ENCODE assay signal across 18 mouse cellular contexts in genomic region chr6:119318732-119319131, GRCm38 (mm10). TPM values are rescaled to one million over a fixed set of nuclear protein-coding genes. Genes with fewer than 3 reads are reported as not detected.
DNase-seq lines count a peak whose midpoint lies in the region; ATAC-seq and TF ChIP-seq lines count a peak whose summit lies in the region.
"Had no signal": no experiment of that assay in that cellular context is flagged by ENCODE, and none has a peak within 500 bp of the region (broad histone marks: within the 10 kb centered on the region; RNA-seq: fewer than 3 reads in every experiment).

No protein-coding gene starts in this region.

- H3K9ac ChIP-seq in forebrain, embryonic 11.5 days (ENCODE audit: low read length), result no peak overlapping the region
- no peak overlapping the region for H3K9ac ChIP-seq in hindbrain, embryonic 14.5 days
- H3K9ac ChIP-seq in neural tube, embryonic 13.5 days, result no peak overlapping the region
- no peak overlapping the region for H3K9ac ChIP-seq in heart, adult 2 months (ENCODE audit: low read depth, low read length)
- H3K9ac ChIP-seq: embryonic facial prominence, embryonic 13.5 days; kidney, embryonic 15.5 days; limb, embryonic 15.5 days had no signal

- 33% methylated on average over 9 of the region's 9 CpGs for WGBS in forebrain, embryonic 11.5 days
- 47% methylated on average over 9 of the region's 9 CpGs for WGBS in hindbrain, embryonic 14.5 days
- WGBS in neural tube, embryonic 13.5 days, result 46% methylated on average over 9 of the region's 9 CpGs
- WGBS in heart, adult 2 months, result 82% methylated on average over 9 of the region's 9 CpGs

- TF ChIP-seq CTCF in heart, adult 2 months (IDR thresholded peaks at IDR 0.05), result no peak

- intact Hi-C loops in heart, adult 2 months (cut with DNase I), result no loop called here

- DNase-seq in layer of hippocampus, adult 9-11 months, result peak; percentile 68
- DNase-seq in layer of hippocampus, adult 9-10 months (ENCODE audit: low spot score), result no peak
- DNase-seq in forebrain, embryonic 11.5 days (ENCODE audit: low spot score), result peak; percentile 68
- no peak for DNase-seq in hindbrain, embryonic 14.5 days (ENCODE audit: low spot score)
- DNase-seq in cerebellum, postnatal 14 days, result no peak
- no peak for DNase-seq in kidney, postnatal 4 days
- DNase-seq in heart, adult 2 months, result no peak
- DNase-seq: adrenal gland, postnatal 36 days; heart, adult 18-20 months; lung, adult 18-20 months; thymus, adult 18-20 months had no signal

- ATAC-seq in forebrain, embryonic 11.5 days (replicated peaks; ENCODE audit: low FRiP score), result peak; percentile 92
- peak; percentile 47; the same call in 1 of the 2 replicates for ATAC-seq in hindbrain, embryonic 14.5 days (ENCODE audit: low FRiP score)
- peak; percentile 27; the same call in 1 of the 2 replicates for ATAC-seq in neural tube, embryonic 13.5 days (ENCODE audit: low read depth)
- ATAC-seq: activated CD4-positive, CD25-positive, alpha-beta regulatory T cell, adult 4 months had no signal

- no peaks in the 10 kb centered on the region for H3K27me3 ChIP-seq in forebrain, embryonic 11.5 days (ENCODE audit: control insufficient read depth, insufficient read depth, low read length)
- H3K27me3 ChIP-seq in hindbrain, embryonic 14.5 days (ENCODE audit: control insufficient read depth, insufficient read depth, low read length), result no peaks in the 10 kb centered on the region
- H3K27me3 ChIP-seq in neural tube, embryonic 13.5 days, result no peaks in the 10 kb centered on the region; the same call in 1 of the 2 replicates
- no peaks in the 10 kb centered on the region for H3K27me3 ChIP-seq in heart, adult 2 months (ENCODE audit: control insufficient read depth, insufficient read depth, low read length)

- H3K27ac ChIP-seq in forebrain, embryonic 11.5 days (ENCODE audit: low read depth, low read length), result peak overlapping the region; percentile 13; the same call in 1 of the 2 replicates
- H3K27ac ChIP-seq in hindbrain, embryonic 14.5 days, result 0 out of 2 replicates have a peak overlapping the region, but pooled peaks have one; percentile 14
- no peak overlapping the region for H3K27ac ChIP-seq in neural tube, embryonic 13.5 days (replicated peaks)
- no peak overlapping the region for H3K27ac ChIP-seq in heart, adult 2 months
- H3K27ac ChIP-seq: embryonic facial prominence, embryonic 13.5 days; kidney, embryonic 15.5 days; limb, embryonic 15.5 days; macrophage had no signal

- TF ChIP-seq EP300 in heart, adult 2 months (IDR thresholded peaks at IDR 0.05; ENCODE audit: insufficient read depth, low read depth, low read length), result no peak

- H3K4me2 ChIP-seq in forebrain, embryonic 11.5 days (ENCODE audit: low read depth, low read length, severe bottlenecking), result no peak overlapping the region
- no peak overlapping the region for H3K4me2 ChIP-seq in hindbrain, embryonic 14.5 days (replicated peaks)
- no peak overlapping the region for H3K4me2 ChIP-seq in neural tube, embryonic 13.5 days
- H3K4me2 ChIP-seq: embryonic facial prominence, embryonic 13.5 days; kidney, embryonic 15.5 days; limb, embryonic 15.5 days had no signal

- peaks cover 2% of the 10 kb centered on the region for H3K4me1 ChIP-seq in forebrain, embryonic 11.5 days (replicated peaks; ENCODE audit: control insufficient read depth, insufficient read depth, low read length)
- H3K4me1 ChIP-seq in hindbrain, embryonic 14.5 days (replicated peaks; ENCODE audit: control insufficient read depth, insufficient read depth, low read length), result peaks cover 12% of the 10 kb centered on the region; the same call in 1 of the 2 replicates
- H3K4me1 ChIP-seq in neural tube, embryonic 13.5 days (replicated peaks), result peaks cover 18% of the 10 kb centered on the region
- no peaks in the 10 kb centered on the region for H3K4me1 ChIP-seq in heart, adult 2 months (ENCODE audit: control insufficient read depth, insufficient read depth, low read length)
- H3K4me1 ChIP-seq: limb, embryonic 15.5 days had no signal

- no peak for TF ChIP-seq POLR2A in heart, adult 2 months (IDR thresholded peaks at IDR 0.05; ENCODE audit: insufficient read depth, low read depth, low read length)

- no peaks in the 10 kb centered on the region for H3K36me3 ChIP-seq in forebrain, embryonic 11.5 days (ENCODE audit: control insufficient read depth, insufficient read depth, low read length)
- 0 out of 2 replicates have a peak, but pooled peaks cover 9% of the 10 kb centered on the region for H3K36me3 ChIP-seq in hindbrain, embryonic 14.5 days (replicated peaks; ENCODE audit: control insufficient read depth, insufficient read depth)
- H3K36me3 ChIP-seq in neural tube, embryonic 13.5 days, result no peaks in the 10 kb centered on the region
- H3K36me3 ChIP-seq in heart, adult 2 months (ENCODE audit: control insufficient read depth, insufficient read depth, low read length), result no peaks in the 10 kb centered on the region
- H3K36me3 ChIP-seq: embryonic facial prominence, embryonic 13.5 days; kidney, embryonic 15.5 days; limb, embryonic 15.5 days had no signal

- no peak overlapping the region for H3K4me3 ChIP-seq in forebrain, embryonic 11.5 days (ENCODE audit: low read depth, low read length)
- no peak overlapping the region for H3K4me3 ChIP-seq in hindbrain, embryonic 14.5 days (replicated peaks; ENCODE audit: low read length)
- no peak overlapping the region for H3K4me3 ChIP-seq in neural tube, embryonic 13.5 days
- no peak overlapping the region for H3K4me3 ChIP-seq in heart, adult 2 months
- H3K4me3 ChIP-seq: embryonic facial prominence, embryonic 13.5 days; kidney, embryonic 15.5 days; limb, embryonic 15.5 days had no signal

- no peaks in the 10 kb centered on the region for H3K79me2 ChIP-seq in heart, adult 2 months (replicated peaks; ENCODE audit: control insufficient read depth, insufficient read depth, low read length)

- H3K9me3 ChIP-seq in forebrain, embryonic 11.5 days (ENCODE audit: control insufficient read depth, low read length), result no peaks in the 10 kb centered on the region
- no peaks in the 10 kb centered on the region for H3K9me3 ChIP-seq in hindbrain, embryonic 14.5 days (ENCODE audit: control insufficient read depth, low read length)
- H3K9me3 ChIP-seq in neural tube, embryonic 13.5 days, result no peaks in the 10 kb centered on the region
- H3K9me3 ChIP-seq: embryonic facial prominence, embryonic 13.5 days; kidney, embryonic 15.5 days; limb, embryonic 15.5 days had no signal

RNA-seq across cellular contexts. Expression of gene Lrtm2, which starts 11.8 kb away (rescaled TPM):
- polyA plus RNA-seq in forebrain, embryonic 11.5 days (2014; fragmentation: Nextera tagmentation; extraction: Ambion mirVana), result 0.16 and 0.67 TPM in 2 replicates
- polyA plus RNA-seq in hindbrain, embryonic 14.5 days (2014; fragmentation: Nextera tagmentation; extraction: Ambion mirVana), result 7.8 and 13.2 TPM in 2 replicates
- polyA plus RNA-seq in neural tube, embryonic 13.5 days (2015; fragmentation: Nextera tagmentation; extraction: Ambion mirVana), result 3.4 and 3.8 TPM in 2 replicates
- under 1 TPM; 0.61 to 0.73 TPM for total RNA-seq in heart, adult 2 months (2021)
- 0.47 and 0.57 TPM in 2 replicates for polyA plus RNA-seq in heart, adult 2 months (2012; rRNA removed)
- total RNA-seq: CH12.LX had no signal
- polyA plus RNA-seq: activated CD4-positive, CD25-positive, alpha-beta regulatory T cell, adult 4 months; embryonic facial prominence, embryonic 13.5 days; macrophage had no signal

Comparison
In these comparisons a context has a peak if more than half of its experiments do, and no peak if none do; other contexts are left out.
1. DNase-seq: peak in layer of hippocampus, adult 9-11 months (single experiment) and forebrain, embryonic 11.5 days (single experiment); none in layer of hippocampus, adult 9-10 months (single experiment), hindbrain, embryonic 14.5 days (single experiment), cerebellum, postnatal 14 days (0 of 2), kidney, postnatal 4 days (0 of 2) and heart, adult 2 months (0 of 2).
2. ATAC-seq: peak in every context shown above with its lines; median percentile 92 in forebrain, embryonic 11.5 days; 47 in hindbrain, embryonic 14.5 days; 27 in neural tube, embryonic 13.5 days.
3. H3K27ac ChIP-seq: peak in forebrain, embryonic 11.5 days (single experiment) and hindbrain, embryonic 14.5 days (single experiment); none in neural tube, embryonic 13.5 days (single experiment) and heart, adult 2 months (single experiment).